Comparison of ENCODE assay signal across 8 mouse cellular contexts in genomic region chr3:116712436-116712881, GRCm38 (mm10). TPM values are rescaled to one million over a fixed set of nuclear protein-coding genes. Genes with fewer than 3 reads are reported as not detected.
DNase-seq lines count a peak whose midpoint lies in the region; ATAC-seq and TF ChIP-seq lines count a peak whose summit lies in the region.

Gene Slc35a3, minus strand, starts transcription at chr3:116712831.

- peak within 1 kb of the TSS; percentile 98 for H3K9ac ChIP-seq in lung, embryonic 16.5 days (ENCODE audit: low read length)
- H3K9ac ChIP-seq in kidney, embryonic 15.5 days, result peak within 1 kb of the TSS; percentile 92
- H3K9ac ChIP-seq in liver, postnatal 0 days (replicated peaks), result peak within 1 kb of the TSS; percentile 86

- H3K27ac ChIP-seq in lung, embryonic 16.5 days (ENCODE audit: low read length), result peak within 1 kb of the TSS; percentile 82
- peak within 1 kb of the TSS; percentile 88 for H3K27ac ChIP-seq in kidney, embryonic 15.5 days
- peak within 1 kb of the TSS; percentile 84 for H3K27ac ChIP-seq in liver, postnatal 0 days (ENCODE audit: low read depth)

- peaks cover 13% of the 10 kb centered on the region for H3K4me1 ChIP-seq in lung, embryonic 16.5 days (replicated peaks; ENCODE audit: control insufficient read depth, insufficient read depth, low read length)
- peaks cover 14% of the 10 kb centered on the region for H3K4me1 ChIP-seq in kidney, embryonic 15.5 days
- H3K4me1 ChIP-seq in liver, postnatal 0 days (ENCODE audit: insufficient read depth), result peaks cover 17% of the 10 kb centered on the region

- DNase-seq in lung, postnatal 10 days, result no peak
- no peak for DNase-seq in adrenal gland, postnatal 36 days
- DNase-seq in gonadal fat pad, adult 2 months (ENCODE audit: low read depth), result no peak
- DNase-seq in liver, postnatal 0 days, result no peak
- no peak for DNase-seq in urinary bladder, postnatal 4 days (ENCODE audit: low spot score in 2 of 2)
- no peak for DNase-seq in right cerebral cortex, adult 18-20 months

- no peaks in the 10 kb centered on the region for H3K9me3 ChIP-seq in lung, embryonic 16.5 days (ENCODE audit: control insufficient read depth, low read length)
- H3K9me3 ChIP-seq in kidney, embryonic 15.5 days (replicated peaks), result no peaks in the 10 kb centered on the region
- no peaks in the 10 kb centered on the region for H3K9me3 ChIP-seq in liver, postnatal 0 days (ENCODE audit: low read length)

- TF ChIP-seq EP300 in liver, postnatal 0 days (IDR thresholded peaks at IDR 0.05; ENCODE audit: low read depth), result no peak

- no peaks in the 10 kb centered on the region for H3K36me3 ChIP-seq in lung, embryonic 16.5 days (ENCODE audit: control insufficient read depth, insufficient read depth, low read length)
- no peaks in the 10 kb centered on the region for H3K36me3 ChIP-seq in kidney, embryonic 15.5 days
- no peaks in the 10 kb centered on the region for H3K36me3 ChIP-seq in liver, postnatal 0 days (replicated peaks; ENCODE audit: insufficient read depth, low read length)

- H3K27me3 ChIP-seq in lung, embryonic 16.5 days (ENCODE audit: control insufficient read depth, insufficient read depth, low read depth, low read length), result no peaks in the 10 kb centered on the region
- H3K27me3 ChIP-seq in kidney, embryonic 15.5 days, result no peaks in the 10 kb centered on the region
- H3K27me3 ChIP-seq in liver, postnatal 0 days (ENCODE audit: insufficient read depth, low read length), result no peaks in the 10 kb centered on the region

- ATAC-seq in lung, embryonic 16.5 days (ENCODE audit: low read depth), result peak; percentile 33
- peak; percentile 50 for ATAC-seq in kidney, embryonic 15.5 days (replicated peaks; ENCODE audit: low FRiP score)
- peak; percentile 57 for ATAC-seq in liver, postnatal 0 days

- 2% methylated on average over 8 of the region's 8 CpGs for WGBS in lung, embryonic 16.5 days
- 2% methylated on average over 8 of the region's 8 CpGs for WGBS in kidney, embryonic 15.5 days
- WGBS in liver, postnatal 0 days (ENCODE audit: insufficient replicate concordance), result 6% methylated on average over 8 of the region's 8 CpGs

- H3K4me3 ChIP-seq in lung, embryonic 16.5 days (ENCODE audit: low read length), result peak within 1 kb of the TSS; percentile 97
- peak within 1 kb of the TSS; percentile 99 for H3K4me3 ChIP-seq in kidney, embryonic 15.5 days (replicated peaks)
- peak within 1 kb of the TSS; percentile 96 for H3K4me3 ChIP-seq in liver, postnatal 0 days (ENCODE audit: low read depth, low read length)

- TF ChIP-seq CTCF in liver, postnatal 0 days (IDR thresholded peaks at IDR 0.05; ENCODE audit: low read depth), result no peak

- peak within 1 kb of the TSS; percentile 82 for H3K4me2 ChIP-seq in lung, embryonic 16.5 days (ENCODE audit: low read depth, low read length)
- H3K4me2 ChIP-seq in kidney, embryonic 15.5 days, result peak within 1 kb of the TSS; percentile 87
- peak within 1 kb of the TSS; percentile 83 for H3K4me2 ChIP-seq in liver, postnatal 0 days (ENCODE audit: low read depth, low read length)

RNA-seq across cellular contexts. Expression of gene Slc35a3, which starts in this region (rescaled TPM):
- 15.4 and 16.5 TPM in 2 replicates for polyA plus RNA-seq in lung, embryonic 16.5 days (2015; fragmentation: Nextera tagmentation; extraction: Ambion mirVana)
- total RNA-seq in adrenal gland, postnatal 36 days (2021), result 10 to 100 TPM; 23.1 to 33.5 TPM
- 10.5 and 11.5 TPM in 2 replicates for polyA plus RNA-seq in gonadal fat pad, adult 2 months (2012; rRNA removed)
- 15.9 and 16.4 TPM in 2 replicates for polyA plus RNA-seq in kidney, embryonic 15.5 days (2015; fragmentation: Nextera tagmentation; extraction: Ambion mirVana)
- 6.0 and 7.5 TPM in 2 replicates for polyA plus RNA-seq in liver, postnatal 0 days (2015; fragmentation: Nextera tagmentation; extraction: Ambion mirVana)
